Mouse (Mus musculus) megakaryocyte, embryonic 14.5 days (primary cell): Measurements from ENCODE around the gene Fgf6.

Experiments used
- FLI1 ChIP-seq: IDR thresholded peaks from 2 replicates; pipeline ENCODE4 v1.6.1; 2012; ENCODE audit warnings: low read length, inconsistent platforms, mixed read lengths
- GATA1 ChIP-seq: IDR thresholded peaks from 3 replicates; pipeline ENCODE4 v1.6.1; 2012; ENCODE audit warnings: mixed read lengths, low read length, inconsistent platforms, borderline replicate concordance

DNA sequence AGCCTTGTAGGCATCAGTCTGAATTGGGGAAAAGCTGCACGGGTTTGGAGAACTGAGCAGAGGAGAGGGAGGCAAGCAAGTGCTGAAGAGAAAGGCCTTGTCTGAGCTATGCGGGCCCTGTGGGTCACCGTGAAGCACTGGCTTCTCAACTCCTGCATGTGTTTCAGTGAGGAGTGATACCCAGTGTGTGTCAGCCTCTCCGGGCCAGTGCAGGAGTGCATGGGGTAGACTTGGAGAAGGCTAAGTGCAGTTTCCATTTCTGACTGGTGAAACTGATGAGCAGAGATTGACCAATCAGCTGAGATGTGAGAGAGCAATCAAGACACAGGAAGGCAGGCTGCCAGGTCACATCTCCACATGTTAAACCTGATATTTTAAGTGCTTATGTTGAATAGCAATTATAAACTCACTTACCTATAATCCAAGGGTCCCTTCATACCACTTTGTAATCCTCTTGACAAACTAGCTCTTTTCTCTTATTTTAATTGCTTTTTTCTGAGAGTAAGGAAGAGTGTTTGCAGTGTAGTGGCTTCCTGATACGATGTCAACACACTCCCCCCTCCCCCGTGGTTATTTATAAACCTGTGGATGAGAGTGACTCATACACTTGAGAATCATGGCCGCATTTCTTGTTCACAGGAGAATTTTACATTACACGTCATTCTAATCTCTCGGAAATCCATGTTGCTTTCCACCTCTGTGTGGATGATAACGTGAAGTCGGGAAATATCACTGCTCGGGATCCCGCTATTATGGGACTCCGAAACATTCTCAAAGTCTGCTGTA is 49.0 kb upstream of the Fgf6 start:
- TF ChIP-seq GATA1 (no peak), FLI1 (no peak)
